Comparison of ENCODE assay signal across 16 mouse cellular contexts in genomic region chr6:108160608-108161007, GRCm38 (mm10). TPM values are rescaled to one million over a fixed set of nuclear protein-coding genes. Genes with fewer than 3 reads are reported as not detected.
DNase-seq lines count a peak whose midpoint lies in the region; ATAC-seq lines count a peak whose summit lies in the region.
"Had no signal": no experiment of that assay in that cellular context is flagged by ENCODE, and none has a peak within 500 bp of the region (broad histone marks: within the 10 kb centered on the region; RNA-seq: fewer than 3 reads in every experiment).

No protein-coding gene starts in this region.

- H3K36me3 ChIP-seq in embryonic facial prominence, embryonic 15.5 days = no peaks in the 10 kb centered on the region
- H3K36me3 ChIP-seq: heart, embryonic 13.5 days; intestine, embryonic 15.5 days; liver, embryonic 13.5 days; midbrain, embryonic 15.5 days had no signal

- H3K9ac ChIP-seq in embryonic facial prominence, embryonic 15.5 days = no peak overlapping the region
- H3K9ac ChIP-seq: heart, embryonic 13.5 days; intestine, embryonic 15.5 days; liver, embryonic 13.5 days; midbrain, embryonic 15.5 days had no signal

- intact Hi-C loops in heart, postnatal 25 days (cut with DNase I) = no loop called here

- ATAC-seq in embryonic facial prominence, embryonic 15.5 days (ENCODE audit: insufficient number of reproducible peaks, low FRiP score, low TSS enrichment, low read depth) = no peak
- ATAC-seq: activated CD4-positive, CD25-positive, alpha-beta regulatory T cell, adult 4 months; intestine, embryonic 15.5 days; midbrain, embryonic 15.5 days had no signal

- H3K27ac ChIP-seq in embryonic facial prominence, embryonic 15.5 days (replicated peaks) = 0 out of 2 replicates have a peak overlapping the region, but pooled peaks have one; percentile 34
- H3K27ac ChIP-seq: heart, embryonic 13.5 days; intestine, embryonic 15.5 days; kidney, postnatal 0 days; liver, embryonic 13.5 days; midbrain, embryonic 15.5 days had no signal

- H3K9me3 ChIP-seq in embryonic facial prominence, embryonic 15.5 days (replicated peaks) = no peaks in the 10 kb centered on the region
- H3K9me3 ChIP-seq: heart, embryonic 13.5 days; intestine, embryonic 15.5 days; liver, embryonic 13.5 days; midbrain, embryonic 15.5 days had no signal

- H3K27me3 ChIP-seq in embryonic facial prominence, embryonic 15.5 days = no peaks in the 10 kb centered on the region
- H3K27me3 ChIP-seq: heart, embryonic 13.5 days; intestine, embryonic 15.5 days; liver, embryonic 13.5 days; midbrain, embryonic 15.5 days had no signal

- H3K4me3 ChIP-seq in embryonic facial prominence, embryonic 15.5 days (replicated peaks) = no peak overlapping the region
- H3K4me3 ChIP-seq: heart, embryonic 13.5 days; intestine, embryonic 15.5 days; liver, embryonic 13.5 days; midbrain, embryonic 15.5 days had no signal

- WGBS in embryonic facial prominence, embryonic 15.5 days = 26% methylated on average over 2 of the region's 2 CpGs

- no peak overlapping the region for H3K4me2 ChIP-seq in embryonic facial prominence, embryonic 15.5 days (replicated peaks)
- H3K4me2 ChIP-seq: heart, embryonic 13.5 days; intestine, embryonic 15.5 days; liver, embryonic 13.5 days; midbrain, embryonic 15.5 days had no signal

- peak; percentile 11 for DNase-seq in heart, adult 11 months
- DNase-seq in heart, postnatal 25 days (ENCODE audit: low spot score) = no peak
- DNase-seq in right cerebral cortex, adult 18-20 months = peak; percentile 21
- DNase-seq in right cerebral cortex, postnatal 10 days (ENCODE audit: low spot score in 2 of 2) = no peak
- peak; percentile 43 for DNase-seq in telencephalon, adult 2 months (ENCODE audit: low read depth, low spot score)
- no peak for DNase-seq in adrenal gland, postnatal 4 days (ENCODE audit: low spot score in 2 of 2)
- no peak for DNase-seq in thymus, adult 18-20 months
- DNase-seq: cerebellum, adult 11 months; liver, embryonic 13.5 days; thymus, postnatal 36 days had no signal

- no peaks in the 10 kb centered on the region for H3K4me1 ChIP-seq in embryonic facial prominence, embryonic 15.5 days
- H3K4me1 ChIP-seq: intestine, embryonic 15.5 days; midbrain, embryonic 15.5 days had no signal

RNA-seq across cellular contexts. Expression of gene Sumf1, which starts 24.8 kb away (rescaled TPM):
- 10 to 100 TPM; 11.2 to 12.4 TPM for total RNA-seq in heart, postnatal 25 days (2021)
- 24.7 and 28.7 TPM in 2 replicates for polyA plus RNA-seq in embryonic facial prominence, embryonic 15.5 days (2015; fragmentation: Nextera tagmentation; extraction: Ambion mirVana)
- total RNA-seq in adrenal gland, postnatal 4 days (2021) = 10 to 100 TPM; 34.7 to 39.2 TPM

RNA-seq across cellular contexts. Expression of gene Itpr1, which starts 52.3 kb away (rescaled TPM):
- total RNA-seq in heart, postnatal 25 days (2021) = 10 to 100 TPM; 44.1 to 44.2 TPM
- polyA plus RNA-seq in embryonic facial prominence, embryonic 15.5 days (2015; fragmentation: Nextera tagmentation; extraction: Ambion mirVana) = 10.8 and 11.3 TPM in 2 replicates
- 100 to 1,000 TPM; 106 to 129 TPM for total RNA-seq in adrenal gland, postnatal 4 days (2021)

Comparison
In these comparisons a context has a peak if more than half of its experiments do, and no peak if none do; other contexts are left out.
1. DNase-seq: peak in heart, adult 11 months (single experiment), right cerebral cortex, adult 18-20 months (single experiment) and telencephalon, adult 2 months (single experiment); none in heart, postnatal 25 days (single experiment), right cerebral cortex, postnatal 10 days (0 of 2), adrenal gland, postnatal 4 days (0 of 2) and thymus, adult 18-20 months (0 of 2).